Mouse (Mus musculus) activated CD4-positive, CD25-positive, alpha-beta regulatory T cell, adult 4 months (primary cell): ENCODE results near the gene Fermt1. TPM values are rescaled to one million over a fixed set of nuclear protein-coding genes. Genes with fewer than 3 reads are reported as not detected.

Source experiments
- ATAC-seq: one replicate; pipeline ENCODE4 v1.8.0; 2017
- polyA plus RNA-seq, 2 experiments: library from polyadenylated mRNA; unstranded; fragments of 100-300 nt; shearing (Covaris generic); gene quantifications; one replicate each; pipeline ENCODE4 v1.2.1; 2017

Gene Fermt1
- polyA plus RNA-seq, 2 experiments from 2014 or later, result not detected

DNA sequence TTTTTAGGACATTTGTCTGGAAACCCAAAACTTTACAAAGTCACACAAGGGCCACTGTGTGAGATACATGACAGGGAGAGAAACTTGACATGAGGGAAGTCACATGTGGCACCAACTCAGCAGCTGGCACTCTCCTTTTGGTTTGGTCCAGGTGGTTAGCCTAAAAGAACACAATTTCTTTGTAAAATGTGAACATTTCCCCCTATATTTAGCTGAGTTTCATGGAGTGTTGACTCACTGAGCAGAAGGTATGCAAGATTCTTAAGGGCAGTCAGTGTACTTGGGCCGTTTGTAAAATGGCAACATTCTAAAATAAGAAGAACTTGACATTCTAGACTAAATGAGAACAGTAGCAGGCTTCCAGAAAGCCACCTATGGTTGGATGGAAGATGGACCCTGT, 30.9 kb downstream of the Fermt1 start:
- ATAC-seq, result no peak

DNA sequence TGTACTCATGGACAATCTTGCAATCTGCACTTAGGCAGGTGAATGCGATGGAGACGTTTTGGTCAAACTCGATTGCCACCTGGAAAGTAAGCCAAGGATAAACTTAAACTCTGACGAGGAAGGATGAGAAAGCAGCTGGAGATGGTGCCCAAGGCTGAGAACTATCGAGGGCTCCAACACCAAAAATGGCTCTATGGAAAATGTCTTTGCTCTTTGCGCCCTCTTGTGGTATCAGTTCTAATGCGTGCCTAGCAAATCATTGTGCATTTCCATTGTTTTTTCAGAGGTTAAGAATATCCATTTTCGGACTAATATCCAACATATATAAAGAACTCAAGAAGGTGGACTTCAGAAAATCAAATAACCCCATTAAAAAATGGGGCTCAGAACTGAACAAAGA, 38.9 kb downstream of the Fermt1 start:
- ATAC-seq, result no peak

DNA sequence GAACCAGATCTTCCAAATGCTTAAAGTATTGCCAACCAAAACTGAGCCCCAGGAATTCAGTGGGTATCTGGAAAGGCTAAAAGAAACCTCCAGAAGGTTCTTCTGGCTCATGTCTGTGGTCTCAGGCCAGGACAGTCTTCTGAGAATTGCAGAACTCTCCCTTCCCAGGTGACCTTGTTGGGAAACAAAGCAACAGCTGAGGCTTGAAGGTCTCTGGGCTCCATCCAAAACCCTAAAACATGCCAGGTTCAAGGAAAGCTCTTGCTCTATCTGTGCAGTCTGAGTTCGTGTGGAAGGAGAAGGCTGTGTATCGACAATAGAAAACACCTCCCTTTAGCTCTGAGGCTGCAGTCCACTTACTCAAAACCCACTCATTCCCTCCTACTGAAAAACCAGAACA, 40.7 kb downstream of the Fermt1 start:
- no peak for ATAC-seq

DNA sequence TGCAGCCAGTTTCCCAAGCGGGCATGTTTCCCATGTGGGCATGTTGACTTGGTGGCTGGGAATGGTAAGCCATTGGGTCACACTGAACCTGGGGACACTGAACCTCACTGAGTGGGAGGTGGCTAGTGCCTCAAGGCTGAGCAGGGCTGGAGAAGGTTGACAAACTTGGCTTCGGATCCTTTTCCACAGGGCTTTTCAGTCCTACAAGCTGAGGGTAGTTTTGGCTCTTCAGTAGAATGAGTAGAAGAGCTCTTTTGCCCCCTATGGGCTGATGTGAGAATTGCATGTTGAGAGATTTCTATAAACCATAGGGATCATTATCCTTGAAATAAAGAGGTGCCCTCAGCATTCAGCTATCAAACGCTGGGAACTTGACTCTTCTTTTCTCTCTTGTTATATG, 42.2 kb downstream of the Fermt1 start:
- ATAC-seq, result no peak

DNA sequence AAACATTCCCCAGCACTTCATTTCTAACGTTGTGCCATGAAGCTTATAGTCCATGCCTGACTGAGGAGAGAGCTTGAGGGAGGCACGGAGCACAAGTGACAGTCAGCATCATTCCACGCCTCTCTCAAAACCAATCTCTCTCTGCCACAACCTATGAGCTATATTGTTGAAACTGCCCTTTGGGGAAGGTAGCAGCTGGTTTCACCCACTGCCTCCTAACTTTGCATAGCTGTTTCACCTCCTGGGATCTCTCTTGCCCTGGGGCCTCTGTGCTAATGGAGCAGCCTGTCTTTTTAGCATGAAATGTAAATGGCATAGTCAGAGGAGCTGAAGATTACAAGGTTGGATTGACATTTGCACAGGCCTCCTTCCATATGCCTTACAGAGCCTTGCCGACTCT, 43.6 kb downstream of the Fermt1 start:
- no peak for ATAC-seq

DNA sequence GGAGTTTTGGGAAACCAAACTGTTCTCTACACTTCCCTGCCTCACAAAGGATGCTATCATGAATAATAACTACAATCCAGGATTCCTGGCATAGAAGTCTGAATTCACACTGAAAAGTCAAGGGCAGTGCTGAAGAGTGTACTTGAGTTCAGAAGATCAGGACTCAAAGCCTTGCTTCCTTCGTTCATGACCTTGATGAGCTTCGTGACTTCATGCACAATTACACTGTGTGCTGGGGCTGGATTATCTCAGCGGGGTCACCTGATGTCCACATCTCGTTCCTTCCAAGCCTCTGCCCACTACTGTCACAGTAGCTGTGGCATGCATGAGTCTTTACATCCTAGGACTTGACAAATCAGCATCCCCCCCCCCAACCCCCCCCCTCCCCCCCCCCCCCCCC, 44.1 kb downstream of the Fermt1 start:
- no peak for ATAC-seq

DNA sequence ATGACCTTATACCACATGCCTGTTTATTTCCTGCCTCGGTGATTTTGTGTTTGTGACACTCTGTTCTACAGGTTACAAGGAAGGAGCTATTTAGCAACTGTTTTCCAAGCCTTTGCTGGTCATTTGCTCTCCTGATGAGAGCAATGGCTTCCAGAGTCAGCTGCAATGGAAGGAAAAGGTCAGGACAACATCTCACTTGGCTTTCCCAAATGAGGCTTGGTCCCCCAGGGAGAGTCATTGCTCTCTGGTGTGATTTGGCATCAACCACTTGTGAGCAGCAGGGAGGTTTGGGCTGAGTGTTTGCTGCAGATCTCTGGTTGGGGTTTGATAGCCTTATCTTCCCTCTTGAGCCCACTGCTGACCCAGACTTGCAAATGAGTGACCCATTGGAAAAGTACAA, 45.1 kb downstream of the Fermt1 start:
- no peak for ATAC-seq

DNA sequence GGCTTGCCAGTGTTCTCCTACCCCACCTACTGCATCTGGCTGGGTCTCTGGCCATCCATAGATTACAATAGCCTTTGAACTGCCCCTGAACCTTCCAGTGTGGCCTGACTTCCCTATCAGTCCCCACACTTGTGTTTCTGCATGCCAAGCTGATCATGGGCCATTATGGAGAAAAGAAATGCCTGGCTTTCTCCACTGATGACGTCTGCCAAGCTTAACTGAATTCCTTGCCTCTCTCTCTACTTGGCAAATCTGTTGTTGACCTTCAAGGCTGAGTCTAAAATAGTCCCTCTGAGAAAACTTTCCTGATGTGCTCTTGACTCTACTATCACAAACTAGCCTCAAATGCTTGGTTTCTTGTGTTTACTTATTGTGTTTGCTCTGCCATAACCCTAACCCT, 47.5 kb downstream of the Fermt1 start:
- ATAC-seq, result no peak

DNA sequence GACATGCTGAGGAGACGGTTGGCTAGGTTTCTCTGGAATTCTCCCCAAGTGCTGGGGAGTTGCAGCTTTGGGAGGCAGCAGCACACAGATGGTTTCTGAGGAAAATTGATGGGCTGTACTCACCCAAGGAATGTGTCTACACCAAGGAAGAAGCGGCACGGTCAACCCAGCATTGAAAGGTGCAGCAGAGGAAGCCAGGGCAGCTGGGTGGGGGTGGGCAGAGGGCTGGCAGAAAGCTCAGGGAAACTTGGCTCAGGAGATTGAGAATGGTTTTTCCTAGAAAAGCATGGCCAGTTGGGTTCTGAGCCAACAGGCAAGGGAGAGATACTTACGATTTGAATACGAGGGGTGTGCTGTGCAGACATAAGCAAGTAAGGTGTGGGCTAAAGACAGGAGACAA, 51.9 kb downstream of the Fermt1 start:
- no peak for ATAC-seq

DNA sequence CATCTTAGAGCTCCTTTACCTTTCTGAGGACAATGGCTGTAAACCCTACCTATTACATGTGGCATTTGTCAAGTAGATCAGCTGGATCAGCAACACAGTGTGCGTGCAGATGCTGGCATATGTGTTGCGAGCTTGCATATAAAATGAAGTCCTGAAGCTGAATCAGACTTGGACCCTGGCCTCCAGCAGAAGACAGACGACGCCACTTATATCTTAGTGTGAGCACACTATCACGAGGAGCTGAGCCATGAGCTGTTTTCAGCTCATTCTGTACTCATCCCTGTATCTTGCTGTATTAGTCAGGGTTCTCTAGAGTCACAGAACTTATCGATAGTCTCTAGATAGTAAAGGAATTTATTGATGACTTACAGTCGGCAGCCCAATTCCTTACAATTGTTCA, 60.4 kb downstream of the Fermt1 start:
- ATAC-seq, result no peak

DNA sequence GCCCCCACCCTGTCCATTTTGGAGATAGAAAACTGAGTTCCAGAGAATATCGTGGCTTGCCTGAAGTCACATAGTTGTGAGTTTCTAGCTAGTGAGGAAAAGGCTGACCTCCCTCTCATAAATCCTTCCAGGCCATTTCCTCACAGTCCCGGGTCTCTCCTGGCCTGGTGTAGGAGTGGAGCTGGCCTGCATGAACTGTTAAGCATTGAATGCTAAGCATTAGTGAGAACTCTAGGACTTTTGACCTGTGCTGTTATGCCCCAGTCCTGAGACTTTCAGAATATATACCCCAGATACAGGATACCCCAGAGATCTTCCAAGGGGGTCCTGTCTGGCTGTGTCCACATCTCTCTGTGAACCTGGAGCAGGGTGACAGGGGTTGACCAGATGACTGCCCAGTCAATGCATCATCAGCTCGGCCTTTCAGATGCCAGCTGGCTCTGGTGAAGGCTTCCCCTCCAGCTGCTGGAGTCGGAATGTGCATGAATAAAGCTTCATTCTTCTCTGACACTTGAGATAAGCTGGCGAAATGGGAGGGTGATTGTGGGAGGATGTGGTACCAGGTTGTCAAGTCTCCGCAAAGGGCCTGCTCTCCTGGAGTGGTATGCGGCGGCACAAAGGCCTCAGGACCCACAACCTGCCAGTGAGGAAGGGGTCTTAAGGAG, 61.3 kb downstream of the Fermt1 start:
- no peak for ATAC-seq

DNA sequence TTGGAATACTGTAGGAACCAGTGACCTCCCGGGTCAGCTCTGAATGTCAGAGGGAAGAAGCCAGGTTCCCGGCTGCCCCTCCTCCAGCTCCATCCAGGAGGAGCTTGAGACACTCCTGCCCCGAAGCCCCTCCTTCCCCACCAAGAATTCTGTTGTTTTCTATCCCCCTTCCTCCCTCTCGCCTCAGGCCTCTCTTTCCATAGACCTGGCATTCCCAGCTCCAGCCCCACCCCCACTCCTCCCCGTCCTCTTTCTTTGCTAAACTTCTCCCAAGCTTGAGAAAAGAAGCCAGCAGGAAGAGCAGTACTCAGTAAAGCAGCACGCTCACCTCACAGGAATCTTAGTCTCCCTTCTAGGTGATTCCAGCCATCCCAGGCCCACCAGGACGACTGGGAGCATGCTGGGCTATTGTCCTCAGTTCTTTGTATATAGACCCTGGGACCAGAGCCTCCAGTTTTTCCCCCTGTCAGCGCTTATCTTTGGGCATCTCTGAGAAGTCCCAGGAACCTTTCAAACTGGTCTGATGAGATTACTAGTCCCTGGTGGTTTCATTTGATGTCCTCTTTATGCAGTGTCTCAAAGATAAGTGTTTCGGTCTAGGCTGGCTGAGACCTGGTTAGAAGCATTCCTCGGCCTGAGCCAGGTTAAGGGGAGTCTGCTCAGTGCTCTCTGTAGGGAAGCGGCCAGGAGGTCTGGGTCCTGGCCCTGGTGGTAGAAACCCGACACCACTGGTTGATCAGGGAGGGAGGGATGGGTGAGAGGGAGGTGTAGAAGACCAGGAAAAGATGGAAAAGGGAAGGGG, 64.7 kb downstream of the Fermt1 start, which contains the start of gene Lrrn4:
Gene Lrrn4, minus strand, starts transcription at position 48 of the 802 bp plus-strand sequence.
- no peak for ATAC-seq

DNA sequence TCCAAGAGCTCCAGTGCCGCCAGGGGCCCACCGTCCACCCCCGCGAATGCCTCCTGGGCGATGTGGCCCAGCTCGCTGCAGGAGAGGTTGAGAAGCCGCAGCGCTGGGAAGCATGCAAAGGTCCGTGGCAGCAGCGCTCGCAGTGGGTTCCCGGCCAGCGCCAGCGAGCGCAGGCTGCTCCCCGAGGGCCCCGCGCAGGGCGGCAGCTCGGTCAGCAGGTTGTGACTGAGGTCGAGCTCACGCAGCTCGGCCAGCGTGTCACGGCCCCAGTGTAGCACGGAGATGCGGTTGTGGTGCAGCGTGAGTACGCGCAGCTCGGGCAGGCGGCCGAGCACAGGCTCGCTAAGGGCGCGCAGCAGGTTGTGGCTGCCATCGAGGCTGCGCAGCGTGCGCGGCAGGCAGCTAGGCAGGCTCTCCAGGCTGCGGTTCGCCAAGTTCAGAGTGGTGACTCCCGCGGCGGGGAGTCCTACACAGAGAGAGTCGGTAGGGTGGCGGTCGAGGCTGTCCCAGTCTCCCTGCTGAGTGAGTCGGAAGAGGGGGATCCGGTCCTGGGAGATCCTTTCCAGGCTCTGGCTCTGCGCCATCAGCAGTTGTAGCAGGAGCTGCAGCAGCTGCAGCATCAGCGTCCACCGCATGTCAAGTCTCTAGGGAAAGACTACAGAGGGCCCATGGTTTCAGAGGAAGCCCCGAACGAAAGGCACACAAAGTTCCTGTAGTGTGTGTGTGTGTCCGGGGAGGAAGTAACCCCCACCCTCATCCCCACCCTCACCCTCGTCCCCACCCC, 66.3 kb downstream of the Fermt1 start:
- ATAC-seq, result no peak

DNA sequence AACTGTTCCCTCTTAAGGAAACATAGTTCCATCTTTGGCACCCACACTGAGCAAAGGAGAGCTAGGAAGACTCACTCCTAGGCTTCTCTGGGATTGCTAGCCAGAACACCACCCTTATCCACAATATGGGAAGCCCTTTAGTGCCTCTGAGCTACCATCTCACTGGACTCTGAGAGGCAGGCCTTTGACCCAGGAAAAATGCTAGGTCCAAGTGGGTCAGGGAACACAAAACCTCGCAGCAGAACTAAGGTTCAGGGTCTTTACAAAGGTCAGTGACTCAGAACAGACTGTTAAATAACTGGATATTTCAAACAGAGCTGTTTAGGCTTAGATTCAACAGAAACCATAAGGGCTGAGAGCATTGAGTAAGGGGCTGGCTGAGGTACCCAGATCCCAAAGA, 68.7 kb downstream of the Fermt1 start:
- ATAC-seq, result no peak

DNA sequence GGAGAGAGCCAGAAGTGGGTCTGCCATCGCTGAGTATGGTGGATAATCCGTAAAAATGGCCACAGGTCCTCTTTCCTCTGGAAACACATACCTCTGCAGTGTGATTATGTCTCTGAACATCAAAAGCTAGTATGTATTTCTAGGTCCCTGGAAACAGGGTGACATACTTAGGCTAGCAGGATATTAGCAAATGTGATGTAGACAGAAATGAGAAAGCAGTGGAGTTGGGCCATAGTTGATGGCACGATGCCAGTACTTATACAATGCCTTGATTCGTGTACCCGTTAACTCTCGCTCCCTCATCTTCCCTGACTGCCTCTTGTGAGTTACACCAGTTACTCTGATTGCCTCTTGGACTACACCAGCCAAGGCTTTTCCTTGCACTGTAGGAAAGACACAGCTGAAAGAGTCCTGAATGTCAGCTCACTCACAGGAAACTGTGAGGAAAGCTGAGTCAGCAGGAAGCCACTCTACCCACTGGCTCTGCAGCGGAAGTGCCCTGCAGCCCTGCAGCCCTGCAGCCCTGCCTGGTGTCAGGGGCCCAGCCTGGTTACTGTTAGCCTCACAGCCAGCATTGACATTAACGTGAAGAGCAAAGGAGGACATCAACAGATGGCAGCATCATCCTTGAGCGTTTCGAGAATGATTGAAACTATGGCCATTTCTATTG, 71.9 kb downstream of the Fermt1 start:
- ATAC-seq, result peak; percentile 79

DNA sequence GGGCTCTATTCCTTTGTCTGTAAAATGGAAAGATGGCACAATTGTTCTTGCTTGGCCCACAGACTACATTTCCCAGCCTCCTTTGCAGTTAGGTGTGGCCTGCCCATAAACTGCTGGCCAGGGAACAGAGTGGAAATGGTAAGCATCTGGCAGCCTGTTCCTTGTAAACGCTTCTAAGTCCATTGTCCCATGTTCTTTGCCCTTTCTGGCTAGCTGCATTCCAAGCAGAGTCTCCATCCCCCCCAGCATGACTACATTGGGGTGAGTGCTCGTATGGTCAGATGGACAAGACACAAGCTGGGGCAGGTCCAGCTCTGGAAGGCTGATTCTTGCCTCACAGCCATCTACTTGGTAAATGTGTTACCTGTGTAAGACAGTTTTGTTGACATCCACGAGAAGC, 74.0 kb downstream of the Fermt1 start:
- no peak for ATAC-seq

DNA sequence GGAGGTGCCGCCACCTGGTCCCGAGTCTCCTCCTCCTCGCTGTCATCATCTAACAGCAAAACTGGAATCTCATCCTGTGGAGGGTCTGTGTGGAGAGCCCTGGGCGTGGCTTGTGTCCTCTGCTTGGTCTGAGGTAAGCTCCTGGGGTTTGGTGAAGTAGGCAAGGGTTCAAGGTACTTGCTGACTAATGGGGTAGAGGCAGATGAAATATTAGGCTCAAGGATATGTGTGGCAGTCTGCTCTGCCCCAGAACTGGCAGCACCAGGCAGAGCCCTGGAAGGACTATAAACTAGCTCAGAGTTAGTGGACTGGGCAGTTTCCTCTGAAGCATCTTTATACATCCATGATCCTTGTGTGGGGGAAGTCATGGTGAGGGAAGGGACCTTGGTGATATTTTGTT, 75.4 kb downstream of the Fermt1 start:
- ATAC-seq, result no peak

DNA sequence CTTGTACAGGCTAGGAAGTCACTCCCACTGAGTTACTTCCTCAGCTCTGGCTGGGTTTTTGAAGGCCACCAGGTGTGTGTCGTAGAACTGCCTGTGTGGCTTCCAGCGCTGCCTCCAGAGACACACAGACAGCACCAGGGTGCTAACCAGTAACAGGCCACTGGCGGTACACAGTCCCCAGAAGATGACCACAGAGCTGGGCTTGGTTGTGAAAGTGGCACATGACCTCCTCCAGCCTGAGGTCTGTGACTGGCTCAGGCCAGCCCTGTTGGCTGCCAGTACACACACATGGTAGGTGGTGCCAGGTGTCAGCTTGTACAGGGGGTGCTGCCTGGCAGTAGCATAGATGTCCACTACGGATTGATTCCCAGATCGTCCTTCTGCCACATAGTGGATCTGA, 76.0 kb downstream of the Fermt1 start:
- no peak for ATAC-seq

DNA sequence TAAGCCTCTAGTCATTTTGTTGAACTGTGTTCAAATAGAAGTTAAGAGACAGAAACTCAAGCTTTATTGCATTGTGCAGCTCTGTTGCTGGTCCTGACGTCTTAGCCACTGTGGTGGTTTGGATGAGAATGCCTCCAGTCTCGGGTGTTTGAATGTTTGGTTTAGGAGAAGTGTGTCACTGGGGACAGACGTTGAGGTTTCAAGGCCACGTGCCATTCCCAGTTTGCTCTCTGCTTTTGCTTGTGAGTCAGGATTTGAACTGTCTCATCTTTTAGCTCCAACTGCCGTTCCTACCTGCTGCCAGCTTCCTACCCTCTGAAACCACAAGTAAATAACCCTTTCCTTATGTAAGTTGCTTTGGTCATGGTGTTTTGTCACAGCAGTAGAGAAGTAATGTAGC, 78.2 kb downstream of the Fermt1 start:
- no peak for ATAC-seq

DNA sequence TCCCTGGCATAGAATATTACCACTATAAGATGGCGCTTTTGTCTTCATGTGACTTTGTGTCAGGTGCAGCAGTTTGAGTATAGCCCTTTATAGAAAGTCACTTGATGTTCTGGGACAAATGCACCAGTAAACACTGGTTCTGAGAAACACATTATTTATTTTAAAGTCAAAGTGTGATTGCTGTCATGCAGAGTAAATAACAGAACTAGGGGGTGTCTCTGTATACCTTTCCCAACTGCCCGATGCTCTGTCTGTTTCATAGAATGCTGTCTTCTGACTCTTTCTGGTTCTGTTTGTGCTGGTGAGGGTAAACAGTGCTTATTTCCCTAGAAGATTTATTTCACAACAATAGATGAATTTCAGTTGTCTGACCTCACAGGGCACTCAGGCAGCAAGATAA, 82.4 kb downstream of the Fermt1 start:
- no peak for ATAC-seq

DNA sequence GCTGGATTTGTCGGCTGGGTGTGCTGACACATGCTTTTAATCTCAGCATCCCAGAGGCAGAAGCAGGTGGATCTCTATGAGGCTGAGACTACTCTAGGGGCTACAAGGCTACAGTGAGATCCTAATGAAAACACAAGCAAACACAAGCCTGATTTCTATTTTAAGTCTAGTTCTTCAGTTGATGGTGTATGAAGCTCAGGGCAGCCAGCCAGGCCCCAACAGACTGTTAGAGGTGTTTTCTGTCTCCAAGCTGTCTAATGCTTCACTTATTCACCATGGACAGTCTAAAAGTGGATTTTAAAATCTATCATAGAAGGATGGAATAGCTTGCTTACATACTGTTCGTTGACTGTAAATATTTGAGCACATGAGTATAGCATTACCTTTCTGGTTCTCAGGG, 84.2 kb downstream of the Fermt1 start:
- ATAC-seq, result no peak

DNA sequence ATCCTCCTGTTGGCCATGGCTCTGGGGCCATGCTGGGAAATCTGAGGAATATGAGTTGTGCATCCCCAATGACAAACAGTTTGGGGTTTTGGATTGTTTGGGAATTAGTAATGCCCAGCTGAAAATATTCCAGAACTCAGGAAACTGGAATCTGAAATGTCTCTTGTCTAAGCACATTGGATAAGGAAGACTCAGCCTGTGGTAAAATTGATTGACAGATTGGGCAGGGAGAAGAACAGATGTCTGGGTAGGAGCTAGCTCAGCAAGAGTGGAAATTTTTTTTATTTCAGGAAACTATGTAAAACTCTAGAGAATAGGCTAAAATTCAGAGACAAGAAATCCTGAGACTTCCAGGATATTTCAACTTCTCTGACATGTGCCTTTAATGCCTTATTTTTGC, 85.3 kb downstream of the Fermt1 start:
- no peak for ATAC-seq

DNA sequence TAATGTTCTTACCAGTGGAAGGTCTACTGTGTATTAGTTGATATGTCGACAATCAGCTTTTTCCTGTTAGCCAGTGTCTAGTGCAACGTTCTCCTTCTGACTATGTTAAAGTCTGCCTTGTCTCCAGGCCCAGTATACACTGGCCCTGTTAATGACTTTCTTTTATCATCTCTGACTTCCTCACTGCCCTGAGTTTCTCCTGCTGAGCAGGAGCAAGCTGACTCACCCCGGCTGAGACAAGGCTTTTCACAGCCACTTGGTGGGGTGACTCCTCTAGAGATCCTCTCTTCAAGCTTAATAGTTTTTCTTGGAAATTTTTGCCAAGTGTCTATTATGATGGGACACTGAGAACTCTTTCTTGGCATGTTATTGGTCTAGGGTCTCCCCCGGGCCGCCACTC, 89.4 kb downstream of the Fermt1 start:
- ATAC-seq, result no peak
